Mouse (Mus musculus): ENCODE measurements around the gene Lonp2. TPM values are rescaled to one million over a fixed set of nuclear protein-coding genes. Genes with fewer than 3 reads are reported as not detected.

The Lonp2 gene
- polyA plus RNA-seq, 1 experiment from 2014 or later: 93.5 TPM

- no peak overlapping the region for H3K9ac ChIP-seq (ENCODE audit: low read depth, low read length)
- peaks cover 19% of the 10 kb centered on the region for H3K4me1 ChIP-seq (ENCODE audit: control insufficient read depth, insufficient read depth, low read depth, low read length)
- H3K4me3 ChIP-seq (ENCODE audit: low read length): no peak overlapping the region
- peaks cover 3% of the 10 kb centered on the region; the same call in 1 of the 2 replicates for H3K36me3 ChIP-seq (ENCODE audit: control insufficient read depth, insufficient read depth, low read length)
- no peak overlapping the region for H3K27ac ChIP-seq (ENCODE audit: low read depth, low read length)
- H3K4me2 ChIP-seq (ENCODE audit: low read length): no peak overlapping the region
- no peaks in the 10 kb centered on the region for H3K27me3 ChIP-seq (replicated peaks; ENCODE audit: control insufficient read depth, insufficient read depth, low read length)
- WGBS: 100% methylated on average over 1 of the region's 1 CpGs
- H3K9me3 ChIP-seq (ENCODE audit: control insufficient read depth, low read length): no peaks in the 10 kb centered on the region
- ATAC-seq: 0 out of 2 replicates have a peak, but pooled peaks have one; percentile 34
Measured at GRCm38 (mm10) chr8:86730860-86731259, 107.0 kb downstream of the Lonp2 start.

- Histone ChIP-seq H3K9ac (ENCODE audit: low read depth, low read length) (no peak overlapping the region), H3K27me3 (replicated peaks; ENCODE audit: control insufficient read depth, insufficient read depth, low read length) (no peaks in the 10 kb centered on the region), H3K4me1 (ENCODE audit: control insufficient read depth, insufficient read depth, low read depth, low read length) (peaks cover 20% of the 10 kb centered on the region), H3K27ac (ENCODE audit: low read depth, low read length) (no peak overlapping the region), H3K36me3 (ENCODE audit: control insufficient read depth, insufficient read depth, low read length) (no peaks in the 10 kb centered on the region), H3K4me2 (ENCODE audit: low read length) (no peak overlapping the region), H3K9me3 (ENCODE audit: control insufficient read depth, low read length) (no peaks in the 10 kb centered on the region), H3K4me3 (ENCODE audit: low read length) (no peak overlapping the region)
- 67% methylated on average over 4 of the region's 4 CpGs for WGBS
- no peak for ATAC-seq
Measured at GRCm38 (mm10) chr8:86734171-86734570, 110.3 kb downstream of the Lonp2 start.

- H3K4me3 ChIP-seq (ENCODE audit: low read length): no peak overlapping the region
- no peaks in the 10 kb centered on the region for H3K27me3 ChIP-seq (replicated peaks; ENCODE audit: control insufficient read depth, insufficient read depth, low read length)
- 78% methylated on average over 1 of the region's 1 CpGs for WGBS
Measured at GRCm38 (mm10) chr8:86734954-86735353, 111.1 kb downstream of the Lonp2 start.

GRCm38 (mm10) chr8:86735446-86736111 is 111.7 kb downstream of the Lonp2 start:
- no peak overlapping the region for H3K27ac ChIP-seq (ENCODE audit: low read depth, low read length)
- H3K9ac ChIP-seq (ENCODE audit: low read depth, low read length): no peak overlapping the region
- no peaks in the 10 kb centered on the region for H3K36me3 ChIP-seq (ENCODE audit: control insufficient read depth, insufficient read depth, low read length)
- no peak overlapping the region for H3K4me3 ChIP-seq (ENCODE audit: low read length)
- ATAC-seq: no peak
- no peaks in the 10 kb centered on the region for H3K9me3 ChIP-seq (ENCODE audit: control insufficient read depth, low read length)
- H3K27me3 ChIP-seq (replicated peaks; ENCODE audit: control insufficient read depth, insufficient read depth, low read length): no peaks in the 10 kb centered on the region
- peaks cover 15% of the 10 kb centered on the region for H3K4me1 ChIP-seq (ENCODE audit: control insufficient read depth, insufficient read depth, low read depth, low read length)
- no peak overlapping the region for H3K4me2 ChIP-seq (ENCODE audit: low read length)
- WGBS: 59% methylated on average over 3 of the region's 3 CpGs

More at GRCm38 (mm10) chr8:86734954-86735353, 111.1 kb downstream of the Lonp2 start:
- Histone ChIP-seq H3K9me3 (ENCODE audit: control insufficient read depth, low read length) (no peaks in the 10 kb centered on the region), H3K36me3 (ENCODE audit: control insufficient read depth, insufficient read depth, low read length) (no peaks in the 10 kb centered on the region), H3K27ac (ENCODE audit: low read depth, low read length) (no peak overlapping the region), H3K4me1 (ENCODE audit: control insufficient read depth, insufficient read depth, low read depth, low read length) (peaks cover 20% of the 10 kb centered on the region), H3K9ac (ENCODE audit: low read depth, low read length) (no peak overlapping the region), H3K4me2 (ENCODE audit: low read length) (no peak overlapping the region)
- ATAC-seq: no peak

GRCm38 (mm10) chr8:86740899-86741298 is 117.1 kb downstream of the Lonp2 start:
- no peaks in the 10 kb centered on the region for H3K9me3 ChIP-seq (ENCODE audit: control insufficient read depth, low read length)

GRCm38 (mm10) chr8:86741627-86742026 is 117.8 kb downstream of the Lonp2 start:
- no peak overlapping the region for H3K4me3 ChIP-seq (ENCODE audit: low read length)
- no peak for ATAC-seq

More at GRCm38 (mm10) chr8:86740899-86741298, 117.1 kb downstream of the Lonp2 start:
- Histone ChIP-seq H3K4me1 (ENCODE audit: control insufficient read depth, insufficient read depth, low read depth, low read length) (peaks cover 18% of the 10 kb centered on the region), H3K36me3 (ENCODE audit: control insufficient read depth, insufficient read depth, low read length) (no peaks in the 10 kb centered on the region), H3K27me3 (replicated peaks; ENCODE audit: control insufficient read depth, insufficient read depth, low read length) (no peaks in the 10 kb centered on the region), H3K4me2 (ENCODE audit: low read length) (no peak overlapping the region), H3K4me3 (ENCODE audit: low read length) (no peak overlapping the region), H3K9ac (ENCODE audit: low read depth, low read length) (no peak overlapping the region), H3K27ac (ENCODE audit: low read depth, low read length) (no peak overlapping the region)
- ATAC-seq: no peak

GRCm38 (mm10) chr8:86742605-86743345 is 118.9 kb downstream of the Lonp2 start:
- no peaks in the 10 kb centered on the region for H3K27me3 ChIP-seq (replicated peaks; ENCODE audit: control insufficient read depth, insufficient read depth, low read length)
- no peak overlapping the region for H3K4me2 ChIP-seq (ENCODE audit: low read length)
- no peak overlapping the region for H3K9ac ChIP-seq (ENCODE audit: low read depth, low read length)
- H3K36me3 ChIP-seq (ENCODE audit: control insufficient read depth, insufficient read depth, low read length): no peaks in the 10 kb centered on the region
- WGBS: 87% methylated on average over 7 of the region's 7 CpGs
- no peaks in the 10 kb centered on the region for H3K9me3 ChIP-seq (ENCODE audit: control insufficient read depth, low read length)
- no peak overlapping the region for H3K4me3 ChIP-seq (ENCODE audit: low read length)
- ATAC-seq: no peak
- H3K27ac ChIP-seq (ENCODE audit: low read depth, low read length): no peak overlapping the region
- H3K4me1 ChIP-seq (ENCODE audit: control insufficient read depth, insufficient read depth, low read depth, low read length): peaks cover 22% of the 10 kb centered on the region

More at GRCm38 (mm10) chr8:86741627-86742026, 117.8 kb downstream of the Lonp2 start:
- H3K9me3 ChIP-seq (ENCODE audit: control insufficient read depth, low read length): no peaks in the 10 kb centered on the region
- H3K36me3 ChIP-seq (ENCODE audit: control insufficient read depth, insufficient read depth, low read length): no peaks in the 10 kb centered on the region
- H3K4me1 ChIP-seq (ENCODE audit: control insufficient read depth, insufficient read depth, low read depth, low read length): peaks cover 18% of the 10 kb centered on the region
- H3K27me3 ChIP-seq (replicated peaks; ENCODE audit: control insufficient read depth, insufficient read depth, low read length): no peaks in the 10 kb centered on the region
- H3K9ac ChIP-seq (ENCODE audit: low read depth, low read length): no peak overlapping the region
- H3K4me2 ChIP-seq (ENCODE audit: low read length): no peak overlapping the region
- H3K27ac ChIP-seq (ENCODE audit: low read depth, low read length): no peak overlapping the region

GRCm38 (mm10) chr8:86744313-86745220 is 120.7 kb downstream of the Lonp2 start:
- Histone ChIP-seq H3K9me3 (ENCODE audit: control insufficient read depth, low read length) (no peaks in the 10 kb centered on the region), H3K27ac (ENCODE audit: low read depth, low read length) (peak overlapping the region; percentile 98), H3K36me3 (ENCODE audit: control insufficient read depth, insufficient read depth, low read length) (no peaks in the 10 kb centered on the region), H3K4me3 (ENCODE audit: low read length) (peak overlapping the region; percentile 66), H3K9ac (ENCODE audit: low read depth, low read length) (peak overlapping the region; percentile 99), H3K4me2 (ENCODE audit: low read length) (peak overlapping the region; percentile 61), H3K27me3 (replicated peaks; ENCODE audit: control insufficient read depth, insufficient read depth, low read length) (no peaks in the 10 kb centered on the region), H3K4me1 (ENCODE audit: control insufficient read depth, insufficient read depth, low read depth, low read length) (peaks cover 22% of the 10 kb centered on the region)
- no peak for ATAC-seq
- 4% methylated on average over 18 of the region's 18 CpGs for WGBS

Data from hindbrain, embryonic 16.5 days (tissue).